ENCODE assay signal across 8 mouse cellular contexts in genomic region chr19:53248023-53248494, GRCm38 (mm10).
DNase-seq lines count a peak whose midpoint lies in the region; ATAC-seq and TF ChIP-seq lines count a peak whose summit lies in the region.

No protein-coding gene starts in this region.

- no peak overlapping the region for H3K27ac ChIP-seq in heart, embryonic 11.5 days (ENCODE audit: low read depth, low read length)
- no peak overlapping the region for H3K27ac ChIP-seq in kidney, adult 2 months (ENCODE audit: insufficient read depth, low read depth, low read length)
- H3K27ac ChIP-seq in limb, embryonic 14.5 days (replicated peaks; ENCODE audit: low read depth, low read length) = no peak overlapping the region
- no peak overlapping the region for H3K27ac ChIP-seq in midbrain, embryonic 16.5 days (ENCODE audit: low read length)
- H3K27ac ChIP-seq in stomach, embryonic 15.5 days = no peak overlapping the region

- no peak overlapping the region for H3K4me3 ChIP-seq in heart, embryonic 11.5 days (ENCODE audit: low read depth, low read length)
- no peak overlapping the region; the same call in 1 of the 2 replicates for H3K4me3 ChIP-seq in kidney, adult 2 months (ENCODE audit: insufficient read depth, low read depth, low read length)
- H3K4me3 ChIP-seq in limb, embryonic 14.5 days (replicated peaks; ENCODE audit: low read length) = no peak overlapping the region
- H3K4me3 ChIP-seq in midbrain, embryonic 16.5 days (ENCODE audit: low read depth, low read length) = peak overlapping the region; percentile 3; the same call in 1 of the 2 replicates
- H3K4me3 ChIP-seq in stomach, embryonic 15.5 days (replicated peaks) = no peak overlapping the region

- H3K9ac ChIP-seq in heart, embryonic 11.5 days (ENCODE audit: low read depth, low read length) = no peak overlapping the region
- H3K9ac ChIP-seq in limb, embryonic 14.5 days (ENCODE audit: low read depth, low read length, severe bottlenecking) = no peak overlapping the region
- H3K9ac ChIP-seq in midbrain, embryonic 16.5 days (ENCODE audit: low read depth, low read length) = no peak overlapping the region
- peak overlapping the region; percentile 16; the same call in 1 of the 2 replicates for H3K9ac ChIP-seq in stomach, embryonic 15.5 days

- H3K36me3 ChIP-seq in heart, embryonic 11.5 days (ENCODE audit: control insufficient read depth, insufficient read depth, low read length) = peaks cover 8% of the 10 kb centered on the region
- peaks cover 3% of the 10 kb centered on the region; the same call in 1 of the 2 replicates for H3K36me3 ChIP-seq in kidney, adult 2 months (ENCODE audit: control insufficient read depth, insufficient read depth, low read length)
- H3K36me3 ChIP-seq in limb, embryonic 14.5 days (ENCODE audit: control insufficient read depth, insufficient read depth, low read length) = peaks cover 50% of the 10 kb centered on the region
- H3K36me3 ChIP-seq in midbrain, embryonic 16.5 days (ENCODE audit: control insufficient read depth, insufficient read depth, low read length) = no peaks in the 10 kb centered on the region
- H3K36me3 ChIP-seq in stomach, embryonic 15.5 days = peaks cover 17% of the 10 kb centered on the region

- H3K27me3 ChIP-seq in heart, embryonic 11.5 days (ENCODE audit: control insufficient read depth, insufficient read depth, low read length) = no peaks in the 10 kb centered on the region
- H3K27me3 ChIP-seq in kidney, adult 2 months (replicated peaks; ENCODE audit: control insufficient read depth, insufficient read depth, low read length) = no peaks in the 10 kb centered on the region
- H3K27me3 ChIP-seq in limb, embryonic 14.5 days (ENCODE audit: control insufficient read depth, insufficient read depth, low read length) = no peaks in the 10 kb centered on the region
- H3K27me3 ChIP-seq in midbrain, embryonic 16.5 days (ENCODE audit: control insufficient read depth, insufficient read depth, low read depth, low read length) = no peaks in the 10 kb centered on the region
- no peaks in the 10 kb centered on the region for H3K27me3 ChIP-seq in stomach, embryonic 15.5 days (replicated peaks)

- DNase-seq in A20 (ENCODE audit: low read depth, low spot score) (peak; percentile 78), ZHBTc4 (ENCODE audit: low read depth, low spot score) (peak; percentile 81)
- peak; percentile 85 for DNase-seq in embryo, embryonic 11 days
- peak; percentile 73 for DNase-seq in kidney, adult 2 months
- DNase-seq in limb, embryonic 14.5 days (ENCODE audit: low spot score) = peak; percentile 82

- TF ChIP-seq CTCF in kidney, adult 2 months (conservative IDR thresholded peaks at IDR 0.05; ENCODE audit: insufficient read depth, insufficient read length, low read depth, low read length) = peak; percentile 41

- no peaks in the 10 kb centered on the region for H3K9me3 ChIP-seq in heart, embryonic 11.5 days (replicated peaks; ENCODE audit: control insufficient read depth, low read length)
- no peaks in the 10 kb centered on the region for H3K9me3 ChIP-seq in limb, embryonic 14.5 days (ENCODE audit: control insufficient read depth, low read length)
- H3K9me3 ChIP-seq in midbrain, embryonic 16.5 days (replicated peaks; ENCODE audit: control insufficient read depth, low read length, poor library complexity, severe bottlenecking) = no peaks in the 10 kb centered on the region
- H3K9me3 ChIP-seq in stomach, embryonic 15.5 days = no peaks in the 10 kb centered on the region

- 17% methylated on average over 11 of the region's 11 CpGs for WGBS in heart, embryonic 11.5 days (ENCODE audit: insufficient replicate concordance)
- 15% methylated on average over 11 of the region's 11 CpGs for WGBS in kidney, adult 2 months
- WGBS in limb, embryonic 14.5 days = 16% methylated on average over 11 of the region's 11 CpGs
- WGBS in midbrain, embryonic 16.5 days = 12% methylated on average over 11 of the region's 11 CpGs
- whole genome bisulfite sequencing in stomach, embryonic 15.5 days = 14% methylated on average over 11 of the region's 11 CpGs

- no peak for TF ChIP-seq POLR2A in kidney, adult 2 months (IDR thresholded peaks at IDR 0.05; ENCODE audit: low read depth, low read length)
- TF ChIP-seq POLR2A in limb, embryonic 14.5 days (IDR thresholded peaks at IDR 0.05; ENCODE audit: borderline replicate concordance, extremely low read depth, insufficient read depth, insufficient read length) = no peak

- peak overlapping the region; percentile 34; the same call in 1 of the 2 replicates for H3K4me2 ChIP-seq in heart, embryonic 11.5 days
- H3K4me2 ChIP-seq in limb, embryonic 14.5 days (replicated peaks; ENCODE audit: low read depth, low read length, severe bottlenecking) = no peak overlapping the region
- H3K4me2 ChIP-seq in midbrain, embryonic 16.5 days (ENCODE audit: low read length) = peak overlapping the region; percentile 46
- 0 out of 2 replicates have a peak overlapping the region, but pooled peaks have one; percentile 14 for H3K4me2 ChIP-seq in stomach, embryonic 15.5 days

- no peak for ATAC-seq in heart, embryonic 11.5 days (replicated peaks; ENCODE audit: insufficient number of reproducible peaks, low FRiP score, low TSS enrichment)
- peak; percentile 24; the same call in 1 of the 2 replicates for ATAC-seq in limb, embryonic 14.5 days (ENCODE audit: low FRiP score, low read depth)
- ATAC-seq in midbrain, embryonic 16.5 days = peak; percentile 60; the same call in 1 of the 2 replicates
- peak; percentile 23; the same call in 1 of the 2 replicates for ATAC-seq in stomach, embryonic 15.5 days (ENCODE audit: insufficient read depth, low FRiP score, low read depth)

- no peaks in the 10 kb centered on the region; the same call in 1 of the 2 replicates for H3K4me1 ChIP-seq in heart, embryonic 11.5 days (ENCODE audit: control insufficient read depth, insufficient read depth, low read length)
- peaks cover 3% of the 10 kb centered on the region; the same call in 1 of the 2 replicates for H3K4me1 ChIP-seq in kidney, adult 2 months (ENCODE audit: control insufficient read depth, insufficient read depth, low read length)
- H3K4me1 ChIP-seq in limb, embryonic 14.5 days (ENCODE audit: control insufficient read depth, insufficient read depth, low read length) = no peaks in the 10 kb centered on the region
- no peaks in the 10 kb centered on the region for H3K4me1 ChIP-seq in midbrain, embryonic 16.5 days (ENCODE audit: control insufficient read depth, insufficient read depth, low read length)
- no peaks in the 10 kb centered on the region for H3K4me1 ChIP-seq in stomach, embryonic 15.5 days
